Mouse (Mus musculus) T-helper 1 cell (primary cell): ENCODE results near the gene Esp4.
"Not testable (repeated sequence)": the region's sequence is repeated elsewhere in the genome, so short reads cannot be mapped to it uniquely, and the experiment has no call there.

Experiments
- in situ Hi-C: fragments of 300-600 bp; cut with MboI, MseI; formaldehyde crosslinking; loops from one replicate; pipeline ENCODE4 v1.15.1; 2025; ENCODE audit warnings: high pct_unique_total_duplicates

Esp4 gene

GRCm38 (mm10) chr17:40598294-40598693, at the start of gene Esp4:
Gene Esp4, plus strand, starts transcription at chr17:40598594.
- in situ Hi-C loops = no loop called here

GRCm38 (mm10) chr17:40553470-40553869, 44.9 kb upstream of the Esp4 start:
- in situ Hi-C loops = no loop called here

DNA sequence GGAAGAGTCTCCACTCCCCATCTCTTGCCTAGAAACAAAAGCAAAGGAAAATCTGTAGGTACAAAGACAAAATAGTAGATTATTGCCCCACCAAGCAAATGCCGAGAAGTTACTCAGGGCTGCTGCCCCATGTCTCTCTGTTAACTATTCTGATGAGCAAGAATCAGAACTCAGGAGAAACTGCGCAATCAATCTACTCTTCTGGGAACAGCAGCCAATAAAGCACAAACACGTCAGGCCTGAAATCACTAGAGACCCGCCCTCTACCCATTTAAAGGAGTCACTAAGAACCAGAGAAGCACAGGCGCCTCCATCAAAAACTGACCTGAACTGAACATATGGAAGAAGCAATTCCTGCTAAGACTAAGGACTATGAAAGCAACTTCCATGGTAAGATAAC, 37.2 kb upstream of the Esp4 start, which contains the start of gene Esp6:
Esp6 (plus strand) TSS at position 301 of the 400 bp plus-strand sequence.
- in situ Hi-C loops = no loop called here

DNA sequence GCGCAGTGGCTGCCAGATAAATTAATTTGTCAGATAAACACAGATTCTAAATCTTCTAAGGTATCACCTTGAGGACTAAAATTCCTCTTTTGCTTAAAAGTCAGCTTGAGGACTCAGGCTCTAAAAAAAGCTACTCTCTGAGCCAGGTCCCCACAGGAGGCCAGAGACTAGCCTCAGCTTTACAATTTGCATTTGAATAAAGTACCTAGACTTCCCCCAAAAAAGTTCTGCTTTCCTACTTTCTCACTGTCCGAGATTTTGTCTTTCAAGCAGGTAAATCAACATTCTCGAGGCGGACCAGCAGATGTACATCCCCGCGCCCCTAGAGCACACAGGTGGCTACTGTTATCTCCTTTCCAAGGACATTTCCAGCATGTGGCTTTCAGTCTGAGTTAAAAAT, 14.5 kb upstream of the Esp4 start:
- in situ Hi-C loops = not testable (repeated sequence)

DNA sequence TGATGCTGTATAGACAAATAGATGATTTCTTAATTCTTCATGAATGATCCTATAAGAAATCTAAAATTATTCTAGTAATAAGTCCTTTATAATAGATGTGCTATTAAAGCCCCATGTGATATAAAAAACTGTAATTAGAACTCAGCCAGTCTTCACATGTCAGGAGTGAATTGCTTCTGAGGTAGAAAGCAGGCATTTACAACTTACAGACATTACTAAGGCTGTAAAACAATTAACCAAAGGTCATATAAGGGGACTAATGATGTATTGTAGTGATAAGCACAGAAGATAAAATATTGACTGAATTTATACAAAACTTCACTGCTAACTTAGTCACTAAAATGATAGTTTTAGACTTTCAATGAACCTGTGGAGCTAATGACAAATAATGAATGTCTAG, 7.1 kb upstream of the Esp4 start:
- in situ Hi-C loops = no loop called here

DNA sequence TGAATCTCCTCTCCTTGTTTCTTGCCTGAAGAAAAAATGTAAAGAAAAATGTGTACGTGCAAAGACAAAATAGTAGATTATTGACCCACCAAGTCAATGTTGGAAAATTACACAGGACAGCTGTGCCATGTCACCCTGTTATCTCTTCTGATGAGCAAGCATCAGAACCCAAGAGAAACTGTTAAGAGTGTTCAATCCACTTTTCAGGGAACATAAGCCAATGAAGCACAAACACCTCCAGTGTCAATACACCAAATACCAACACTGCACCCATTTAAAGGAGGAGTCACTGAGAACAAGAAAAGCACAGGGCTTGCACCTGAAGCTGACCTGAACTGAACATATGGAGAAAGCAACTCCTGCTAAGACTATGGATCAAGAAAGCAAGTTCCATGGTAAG, 33.4 kb downstream of the Esp4 start, which contains the start of gene Esp3:
Esp3 (plus strand) TSS at position 301 of the 400 bp plus-strand sequence.
- in situ Hi-C loops = not testable (repeated sequence)
